Mouse (Mus musculus): ENCODE results near the gene Gm765.

The Gm765 gene

DNA sequence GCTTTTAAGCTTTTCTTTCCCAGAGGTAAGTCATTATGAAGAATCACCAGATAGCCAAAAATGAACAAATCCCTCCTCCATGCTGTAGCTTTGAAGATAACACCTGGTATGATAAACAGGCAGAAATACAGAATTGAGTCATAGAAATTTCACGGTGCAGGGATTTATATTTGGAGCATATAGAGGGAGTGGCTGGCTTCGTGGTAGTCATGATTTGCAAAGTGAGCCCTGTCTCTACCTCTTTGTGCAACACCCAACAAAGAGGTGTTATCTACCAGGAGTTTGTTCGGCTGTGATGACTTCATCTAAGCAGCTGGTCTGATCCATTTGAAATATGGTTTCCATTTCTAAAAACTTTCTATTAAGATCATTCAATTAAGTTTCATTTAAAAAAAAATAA is 130.3 kb downstream of the Gm765 start:
- DNase-seq (ENCODE audit: low spot score): no peak

DNA sequence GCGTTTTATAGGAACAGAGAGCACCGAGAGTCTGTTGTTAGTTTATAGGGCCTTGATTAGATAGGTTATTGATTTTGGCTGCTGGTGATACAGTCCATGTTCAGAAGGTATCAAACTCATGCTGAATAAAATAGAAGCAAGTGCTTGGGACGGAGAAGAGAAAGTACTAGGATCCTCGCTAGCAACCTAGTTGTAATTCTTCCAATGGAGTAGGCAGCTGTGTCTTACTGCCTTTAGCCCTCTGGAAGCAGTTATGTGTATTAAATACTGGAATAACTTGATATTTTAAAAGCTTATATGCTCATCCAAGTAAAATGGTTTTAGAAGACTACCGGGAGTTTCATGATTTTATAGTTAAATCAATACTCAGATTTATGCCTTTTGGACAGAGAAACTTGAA is 132.3 kb downstream of the Gm765 start:
- DNase-seq (ENCODE audit: low spot score): no peak

DNA sequence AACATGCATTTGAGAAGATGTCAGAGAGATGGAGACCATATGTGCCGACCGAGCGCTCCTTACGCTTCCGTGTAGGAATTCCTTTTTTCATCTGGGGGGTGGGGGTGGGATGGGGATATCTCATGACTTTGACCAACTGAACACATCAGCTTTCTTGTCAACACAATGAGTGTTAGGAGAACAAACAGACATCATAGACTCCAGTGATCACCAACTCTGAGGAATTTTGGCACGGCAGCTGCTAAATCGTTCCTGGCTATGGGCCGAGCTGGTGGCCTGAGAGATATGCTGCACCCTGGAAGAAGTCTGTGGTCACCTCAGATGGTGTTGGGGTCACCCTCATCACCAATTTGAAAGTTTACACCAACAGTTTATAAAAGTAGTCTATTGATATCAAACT is 134.5 kb downstream of the Gm765 start:
- DNase-seq (ENCODE audit: low spot score): no peak

DNA sequence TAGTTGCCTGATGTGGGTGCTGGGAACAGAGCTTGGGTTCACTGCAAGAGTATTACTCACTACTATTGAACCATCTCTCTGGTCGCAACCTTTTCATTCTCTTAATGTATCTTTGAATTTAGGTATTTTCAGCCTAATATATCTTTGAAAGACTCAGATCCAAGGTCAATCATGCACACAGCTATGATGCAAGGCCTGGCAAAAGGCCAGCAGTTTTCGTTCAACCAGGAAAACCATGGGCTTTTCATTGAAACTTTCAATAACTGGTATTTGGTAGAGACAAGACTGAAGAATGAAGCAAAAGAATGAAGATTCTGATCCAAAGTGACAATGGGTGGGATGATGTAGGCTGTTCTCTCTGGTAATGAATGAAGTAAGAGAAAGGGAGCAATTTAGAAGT is 143.8 kb downstream of the Gm765 start:
- no peak for DNase-seq (ENCODE audit: low spot score)

DNA sequence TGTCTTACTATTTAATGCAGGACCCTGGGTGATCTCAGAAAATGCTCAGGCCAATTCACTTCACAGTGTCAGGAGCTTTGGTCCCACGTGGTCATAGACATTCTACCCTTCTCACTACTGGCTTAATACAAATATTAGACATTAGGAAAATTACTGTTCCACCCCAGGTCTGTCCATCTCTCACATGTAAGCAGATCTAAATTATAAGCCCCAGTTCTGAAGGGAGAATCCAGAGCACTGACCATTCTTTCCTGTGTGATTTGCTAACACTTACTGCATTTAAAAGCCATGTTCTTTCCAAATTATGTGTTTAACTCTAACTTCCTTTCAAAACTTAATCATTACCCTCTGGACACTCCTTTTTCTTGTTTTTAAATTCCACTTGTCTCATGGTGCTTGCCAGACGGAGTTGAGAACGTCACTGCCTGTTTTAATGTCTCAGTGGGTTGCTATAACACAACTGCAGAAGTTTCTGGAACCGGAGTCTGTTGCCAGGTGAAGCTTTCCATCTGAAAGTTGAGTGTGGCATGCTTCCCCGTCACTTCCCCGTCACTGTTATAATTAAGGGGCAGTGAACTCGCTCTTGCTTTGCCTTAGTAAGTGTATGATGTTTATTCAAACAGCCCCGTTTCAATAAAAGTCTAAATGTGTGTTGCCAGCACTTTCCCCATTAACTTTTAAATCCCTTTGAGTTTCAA is 151.7 kb downstream of the Gm765 start:
- no peak for DNase-seq (ENCODE audit: low spot score)

Measured in MN1 (cell line).